Mouse (Mus musculus) WW6 (cell line): ENCODE measurements around the gene Nek8.

Source experiments
- DNase-seq: peaks from one replicate; pipeline ENCODE4 v3.0.0-alpha.2; 2013; ENCODE audit warnings: low read depth, low spot score

Gene Nek8

GRCm38 (mm10) chr11:78183884-78184514, 7.5 kb upstream of the Nek8 start:
- no peak for DNase-seq

- DNase-seq: no peak
Measured at GRCm38 (mm10) chr11:78182961-78183844, 6.7 kb upstream of the Nek8 start, which contains the start of gene Rpl23a. Rpl23a (minus strand) TSS chr11:78183584.

DNA sequence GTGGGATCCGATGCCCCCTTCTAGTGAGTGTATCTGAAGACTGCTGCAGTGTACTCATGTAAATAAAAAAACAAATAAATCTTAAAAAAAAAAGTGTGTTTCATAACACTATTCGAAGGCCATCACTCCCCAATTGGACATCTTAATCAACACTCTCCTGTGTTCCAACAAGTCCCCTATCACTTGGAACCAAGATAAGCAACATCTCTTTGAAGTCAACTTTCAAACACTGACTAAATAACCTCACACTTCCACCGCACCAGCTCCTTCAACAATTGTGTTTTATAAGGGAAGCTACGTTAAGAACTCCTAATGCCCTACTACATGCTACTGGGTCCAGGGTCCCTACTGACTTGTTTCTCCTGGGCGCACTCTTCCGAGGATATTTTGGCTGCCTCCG, 6.0 kb upstream of the Nek8 start:
- no peak for DNase-seq

DNA sequence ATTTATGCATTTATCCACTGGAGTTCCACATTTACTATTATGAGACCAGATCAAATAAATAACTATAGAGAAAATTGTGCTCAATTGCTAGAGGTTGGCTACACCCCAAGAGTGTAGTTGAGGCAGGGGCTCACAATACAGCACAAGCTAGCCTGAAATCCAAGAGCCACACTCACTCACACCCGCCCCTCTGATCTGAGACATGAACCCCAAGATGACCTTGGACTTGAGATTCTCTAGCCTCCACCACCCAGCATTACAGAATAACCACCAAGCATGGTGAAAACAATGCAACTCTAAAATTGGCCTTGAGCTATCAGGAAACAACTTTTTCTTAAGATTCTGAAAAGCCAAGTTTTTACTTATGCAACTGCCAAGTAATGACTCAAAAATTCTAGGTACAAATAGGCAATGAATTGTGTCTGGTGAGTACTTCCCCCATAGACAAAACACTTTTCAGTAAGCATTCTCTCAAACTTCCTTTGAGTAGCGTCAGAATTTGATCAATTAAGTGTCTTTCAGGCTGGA, 5.4 kb upstream of the Nek8 start:
- DNase-seq: no peak

GRCm38 (mm10) chr11:78180081-78180761, 3.7 kb upstream of the Nek8 start:
- no peak for DNase-seq

- DNase-seq: no peak
Measured at GRCm38 (mm10) chr11:78179438-78179999, 3.0 kb upstream of the Nek8 start.

GRCm38 (mm10) chr11:78178859-78179437, 2.5 kb upstream of the Nek8 start:
- peak; percentile 87 for DNase-seq

DNA sequence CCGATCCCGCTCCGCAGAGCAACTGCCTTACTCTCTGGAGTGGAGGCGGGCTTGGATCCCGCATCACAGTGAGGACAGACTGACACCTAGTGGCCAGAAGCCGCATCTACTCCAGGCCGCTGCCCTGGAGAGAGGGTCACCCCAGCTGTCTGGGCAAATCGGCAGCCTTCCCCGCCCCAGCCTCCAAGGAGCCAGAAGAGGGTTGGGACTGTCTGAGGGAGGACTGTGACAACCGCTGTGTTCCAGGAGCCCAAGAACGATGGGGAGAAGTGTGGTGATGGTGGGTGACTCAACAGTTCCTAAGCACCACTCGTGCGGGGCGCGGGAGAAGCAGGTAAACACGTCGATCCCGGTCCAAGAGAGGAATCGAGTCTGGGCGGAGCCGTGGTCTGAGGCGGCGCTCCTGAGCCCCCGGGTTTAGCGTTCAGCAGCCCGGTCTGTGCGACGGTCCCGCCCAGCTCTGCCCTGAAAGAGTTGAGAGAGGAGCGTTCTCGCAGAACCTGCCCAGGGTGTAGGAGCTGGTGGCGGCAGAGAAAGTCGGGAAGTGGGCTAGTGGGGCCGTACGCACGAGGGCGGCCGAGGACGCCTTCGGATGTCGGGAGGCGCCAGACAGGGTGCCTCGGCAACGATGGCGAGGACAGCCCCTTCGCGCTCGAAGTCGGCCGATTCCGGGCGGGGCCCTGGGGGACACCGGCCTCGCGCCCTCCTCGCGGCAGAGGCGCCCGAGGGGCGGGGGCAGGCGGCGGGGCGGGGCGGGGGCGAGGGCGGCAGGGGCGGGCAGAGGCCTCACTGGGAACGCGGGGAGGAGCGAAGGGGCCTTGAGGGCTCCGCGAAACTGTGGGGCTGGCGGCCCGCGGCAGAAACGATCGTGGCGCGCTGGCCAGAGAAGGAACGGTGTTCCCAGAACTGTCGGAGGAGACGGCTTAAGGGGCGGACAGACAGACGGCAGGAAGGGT, 1.7 kb upstream of the Nek8 start:
- peak; percentile 96 for DNase-seq

- DNase-seq: no peak
Measured at GRCm38 (mm10) chr11:78177437-78177836, 962 bp upstream of the Nek8 start.

GRCm38 (mm10) chr11:78176905-78177331, 443 bp upstream of the Nek8 start:
- DNase-seq: no peak

DNA sequence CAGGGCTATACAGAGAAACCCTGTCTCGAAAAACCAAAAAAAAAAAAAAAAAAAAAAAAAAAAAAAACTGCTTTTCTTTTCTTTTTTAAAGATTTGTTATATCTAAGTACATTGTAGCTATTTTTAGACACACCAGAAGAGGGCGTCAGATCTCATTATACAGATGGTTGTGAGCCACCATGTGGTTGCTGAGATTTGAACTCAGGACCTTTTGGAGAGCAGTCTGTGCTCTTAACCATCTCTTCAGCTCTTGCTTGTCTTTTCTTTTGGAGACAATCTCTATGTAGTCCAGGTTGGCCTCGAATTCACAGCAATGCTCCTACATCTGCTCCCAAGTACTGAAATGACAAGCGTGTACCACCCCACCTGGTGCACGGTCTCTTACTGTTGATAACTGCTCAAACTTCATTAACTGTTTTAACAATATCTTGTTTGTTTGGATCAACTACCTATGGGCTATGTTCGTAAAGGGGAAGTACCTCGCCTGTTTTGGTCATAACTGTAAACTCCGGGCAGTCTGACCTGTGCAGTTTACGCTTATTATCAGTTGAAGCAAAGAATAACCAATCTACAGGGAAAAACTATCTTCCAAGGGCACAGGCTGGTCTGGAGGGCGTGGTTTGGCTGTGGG, 589 bp downstream of the Nek8 start:
- DNase-seq: no peak

DNA sequence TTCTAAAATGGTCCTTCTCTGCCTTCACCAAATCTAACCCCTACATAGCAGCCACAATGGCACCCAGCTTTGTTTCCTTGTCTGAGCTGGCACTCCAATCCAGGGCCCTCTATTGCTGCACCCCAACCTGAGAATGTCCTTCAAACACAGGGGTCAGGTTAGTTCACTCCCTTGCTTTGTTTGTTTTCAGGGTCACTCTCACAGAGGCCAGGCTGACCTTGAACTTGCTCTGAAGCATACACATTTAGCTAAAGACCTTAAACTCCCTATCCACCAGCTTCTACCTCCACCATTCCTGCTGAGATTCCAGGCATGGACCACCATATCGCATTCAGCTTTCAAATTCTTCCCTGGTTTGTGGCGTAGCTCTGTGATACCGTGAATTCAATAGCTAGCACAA, 2.0 kb downstream of the Nek8 start:
- DNase-seq: no peak

DNA sequence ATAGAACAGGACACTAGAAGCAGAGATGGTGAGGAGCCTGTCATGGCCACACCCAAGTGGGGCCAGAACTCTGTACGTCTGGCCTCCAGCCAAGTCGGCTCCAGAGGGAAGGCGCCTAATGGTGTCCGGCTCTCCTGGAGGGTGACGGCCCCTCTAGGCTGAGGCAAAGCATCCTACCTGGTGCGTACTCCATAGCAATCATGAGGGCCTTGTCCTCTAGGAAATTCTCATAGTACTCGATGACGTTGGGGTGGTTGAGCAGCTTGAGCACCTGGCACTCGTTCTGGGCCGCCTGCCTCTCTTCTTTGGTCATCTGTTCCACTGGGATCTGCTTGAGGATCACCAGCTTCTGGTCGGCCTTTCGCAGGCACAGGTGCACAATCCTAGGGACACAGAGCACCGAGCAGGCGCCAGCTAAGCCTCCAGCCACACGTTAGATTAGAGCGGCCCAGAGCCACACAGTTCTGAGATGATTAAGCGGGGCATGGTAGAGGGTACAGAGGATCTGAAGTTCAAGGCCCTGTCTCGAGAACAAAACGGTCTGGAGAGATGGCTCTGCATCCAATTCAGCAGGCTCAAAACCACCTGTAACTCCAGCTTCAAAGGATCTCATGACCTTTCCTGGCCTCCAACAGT, 3.6 kb downstream of the Nek8 start:
- no peak for DNase-seq

GRCm38 (mm10) chr11:78172034-78172747, 4.3 kb downstream of the Nek8 start:
- DNase-seq: no peak

- no peak for DNase-seq
Measured at GRCm38 (mm10) chr11:78171328-78171727, 5.1 kb downstream of the Nek8 start.

GRCm38 (mm10) chr11:78170306-78170705, 6.2 kb downstream of the Nek8 start:
- no peak for DNase-seq

DNA sequence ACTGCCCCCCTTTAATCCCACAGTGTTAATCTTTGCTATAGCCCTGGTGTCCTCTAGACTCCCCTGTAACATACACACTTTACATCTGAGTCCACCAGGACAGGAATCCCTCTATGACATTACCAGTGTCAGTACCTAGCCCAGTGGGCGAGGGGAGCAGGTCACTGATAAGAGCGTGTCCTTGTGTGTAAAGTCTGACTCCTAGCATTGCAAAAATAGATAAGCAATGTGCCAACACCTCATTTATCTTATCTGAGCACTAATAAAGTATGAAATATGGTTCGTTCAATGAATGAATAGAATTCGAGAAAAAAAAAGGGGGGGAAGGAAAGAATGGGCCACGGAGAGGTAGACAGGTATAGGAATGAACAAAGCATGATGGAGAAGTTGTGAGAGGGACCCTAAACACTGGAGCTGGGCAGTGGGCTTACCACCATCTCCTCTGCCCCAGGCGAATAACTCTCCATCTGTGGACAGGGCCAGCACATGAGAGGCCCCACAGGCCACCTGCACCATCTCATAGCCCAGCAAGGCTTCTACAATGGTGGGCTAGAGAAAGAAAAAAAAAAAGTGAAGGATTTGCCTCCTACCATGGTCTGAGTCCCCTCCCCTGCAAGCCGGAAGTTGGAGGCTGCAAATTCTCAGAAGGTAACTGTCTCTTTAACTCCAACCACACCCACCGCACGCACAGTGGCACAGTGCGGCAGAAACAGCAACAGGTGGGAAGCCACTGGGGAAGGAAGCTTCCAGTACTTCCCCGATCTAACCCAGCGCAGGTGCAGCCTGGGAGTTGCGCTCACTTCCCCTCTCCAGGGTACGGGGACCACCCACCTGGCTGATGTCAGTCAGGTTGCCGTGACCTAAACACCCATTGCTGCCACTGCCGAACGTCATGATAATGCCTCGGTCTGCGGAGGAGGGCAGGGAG, 7.7 kb downstream of the Nek8 start:
- DNase-seq: no peak
